Mouse (Mus musculus) small intestine, adult 2 months (tissue): ENCODE measurements at regions not wholly inside any gene's neighbourhood (a gene's known extent, or its start where the extent isn't known, plus 50 kb on each side); places are given as distances from the start of the nearest gene placed in this dataset.
"Not testable (repeated sequence)": the region's sequence is repeated elsewhere in the genome, so short reads cannot be mapped to it uniquely, and the experiment has no call there.

Experiments
- H3K27ac ChIP-seq: fragments of 200-500 bp; 2 replicates; pipeline ENCODE4 v1.5.1; 2012; ENCODE audit warnings: low read depth, low read length, control low read depth, inconsistent platforms; ENCODE audit not compliant: insufficient read depth
- H3K27me3 ChIP-seq: fragments of 200-500 bp; 2 replicates; pipeline ENCODE4 v1.6.1; 2012; ENCODE audit warnings: mild to moderate bottlenecking, moderate library complexity, low read length, inconsistent platforms; ENCODE audit not compliant: control insufficient read depth, insufficient read depth
- H3K36me3 ChIP-seq: fragments of 200-500 bp; 2 replicates; pipeline ENCODE4 v1.6.1; 2012; ENCODE audit warnings: mild to moderate bottlenecking, low read length, control low read depth, inconsistent platforms; ENCODE audit not compliant: control insufficient read depth, insufficient read depth
- H3K4me1 ChIP-seq: fragments of 200-500 bp; 2 replicates; pipeline ENCODE4 v1.6.1; 2012; ENCODE audit warnings: low read length, inconsistent platforms, mixed read lengths; ENCODE audit not compliant: control insufficient read depth, insufficient read depth, insufficient read length
- H3K4me3 ChIP-seq: fragments of 200-500 bp; 2 replicates; pipeline ENCODE4 v1.5.1; 2012; ENCODE audit warnings: low read depth, mild to moderate bottlenecking, control low read depth, inconsistent platforms, low read length, moderate library complexity
- CTCF ChIP-seq: fragments of 200-500 bp; IDR thresholded peaks from 2 replicates; pipeline ENCODE4 v1.5.1; 2012; ENCODE audit warnings: low read depth, mild to moderate bottlenecking, control low read depth, inconsistent platforms, low read length, moderate library complexity, mixed read lengths; ENCODE audit not compliant: insufficient replicate concordance, insufficient read length; ENCODE audit errors: extremely low read depth
- POLR2A ChIP-seq: fragments of 200-500 bp; IDR thresholded peaks from 2 replicates; pipeline ENCODE4 v1.6.1; 2012; ENCODE audit warnings: low read depth, mild to moderate bottlenecking, control low read depth, inconsistent platforms, low read length, moderate library complexity
- WGBS: fragments of 180-500 bp; shearing (Covaris S2); methylation state at CpG from one replicate; pipeline ENCODE4 v1.1.7; 2018; 5-methylcytosine and 5-hydroxymethylcytosine counted together

DNA sequence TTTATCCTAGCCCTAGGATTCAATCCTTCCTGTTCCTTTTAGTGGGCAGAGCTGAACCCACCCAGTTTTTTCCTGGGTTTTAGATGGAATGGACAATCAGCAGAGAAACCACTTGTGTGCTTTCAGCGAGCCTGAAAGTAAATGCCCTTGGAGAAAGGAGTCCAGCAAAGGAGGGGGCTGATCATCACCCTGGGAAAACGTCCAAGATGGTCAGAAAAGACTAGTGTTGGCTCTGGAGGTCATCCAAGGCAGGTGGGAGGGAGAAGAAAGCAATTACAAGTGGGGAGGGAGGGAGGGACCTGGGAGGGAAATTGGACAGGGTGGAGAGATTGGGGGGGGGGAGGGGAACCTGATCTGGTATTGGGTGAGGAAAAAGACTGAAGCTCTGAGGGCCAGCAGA, 55.6 kb upstream of the Zfp366 start:
- no peaks in the 10 kb centered on the region for H3K27me3 ChIP-seq
- H3K4me3 ChIP-seq = no peak overlapping the region
- no peaks in the 10 kb centered on the region for H3K36me3 ChIP-seq
- no peak overlapping the region for H3K27ac ChIP-seq
- no peak for TF ChIP-seq POLR2A
- TF ChIP-seq CTCF = no peak
- no peaks in the 10 kb centered on the region; the same call in 1 of the 2 replicates for H3K4me1 ChIP-seq
- WGBS = 5% methylated on average over 2 of the region's 2 CpGs

DNA sequence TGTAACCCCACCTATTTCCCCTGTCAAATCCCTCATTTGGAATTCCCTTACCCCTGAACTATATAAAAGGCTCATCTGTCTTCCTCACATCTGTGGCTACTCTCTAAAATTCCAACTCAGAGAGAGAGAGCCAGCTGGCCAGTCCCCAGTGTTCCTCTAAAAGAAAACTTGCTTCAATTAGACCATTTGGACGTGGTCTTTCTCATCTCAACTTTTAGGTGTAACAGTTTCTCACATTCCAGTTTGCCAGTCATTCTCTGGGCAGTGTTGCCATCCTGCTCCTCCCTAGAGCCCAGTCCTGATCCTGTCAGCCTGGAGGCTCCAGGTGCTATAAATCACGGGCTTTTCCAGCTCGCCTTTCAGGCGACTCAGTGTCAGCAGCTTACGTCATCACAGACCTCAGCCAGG, 56.3 kb upstream of the Zfp366 start:
- Histone ChIP-seq H3K4me3 (no peak overlapping the region), H3K27me3 (no peaks in the 10 kb centered on the region), H3K36me3 (no peaks in the 10 kb centered on the region), H3K27ac (no peak overlapping the region), H3K4me1 (no peaks in the 10 kb centered on the region; the same call in 1 of the 2 replicates)
- TF ChIP-seq CTCF (no peak), POLR2A (no peak)
- WGBS = 24% methylated on average over 5 of the region's 5 CpGs

DNA sequence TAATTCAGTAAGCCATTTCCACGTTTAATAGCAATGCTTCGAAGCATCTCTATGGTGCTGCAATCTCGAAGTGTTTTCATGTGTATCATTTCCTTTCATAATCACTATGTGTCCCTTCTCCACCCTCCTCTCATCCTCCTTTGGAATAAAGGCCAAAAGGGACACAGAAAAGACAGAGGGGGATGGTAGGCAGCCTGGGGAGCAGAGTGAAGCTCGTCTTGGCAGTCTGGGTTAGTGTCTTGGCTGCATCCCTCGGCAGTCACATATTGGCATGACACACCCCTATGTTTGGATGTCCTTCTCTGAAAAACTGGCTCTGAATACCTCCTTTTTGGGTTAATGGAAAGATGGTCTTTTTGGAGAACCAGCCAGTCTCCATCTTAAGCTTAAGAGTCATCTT, 56.9 kb upstream of the Zfp366 start:
- WGBS = 78% methylated on average over 5 of the region's 5 CpGs
- H3K4me3 ChIP-seq = no peak overlapping the region
- TF ChIP-seq CTCF (no peak), POLR2A (no peak)
- H3K27me3 ChIP-seq = no peaks in the 10 kb centered on the region
- H3K36me3 ChIP-seq = no peaks in the 10 kb centered on the region
- H3K27ac ChIP-seq = no peak overlapping the region
- H3K4me1 ChIP-seq = no peaks in the 10 kb centered on the region; the same call in 1 of the 2 replicates

DNA sequence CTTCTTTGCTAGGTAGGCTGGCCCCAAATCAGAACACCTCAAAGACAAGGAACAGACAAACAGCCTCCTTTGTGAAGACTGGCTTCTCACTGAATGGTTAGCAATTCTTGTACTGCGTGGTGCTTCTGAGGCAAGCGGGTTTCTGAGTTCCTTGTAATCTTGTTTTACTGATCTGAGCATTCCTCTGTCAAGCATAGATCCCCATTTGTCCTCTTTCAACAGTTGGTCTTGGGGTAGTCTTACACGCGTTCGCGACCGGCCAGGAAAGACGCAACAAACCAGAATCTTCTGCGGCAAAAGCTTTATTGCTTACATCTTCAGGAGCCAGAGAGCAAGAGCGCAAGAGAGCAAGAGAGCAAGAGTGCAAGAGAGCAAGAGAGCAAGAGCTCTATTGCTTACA, 57.7 kb upstream of the Zfp366 start:
- WGBS = 96% methylated on average over 10 of the region's 10 CpGs
- H3K27me3 ChIP-seq, H3K4me3 ChIP-seq, H3K4me1 ChIP-seq, H3K27ac ChIP-seq, H3K36me3 ChIP-seq: not testable (repeated sequence)

DNA sequence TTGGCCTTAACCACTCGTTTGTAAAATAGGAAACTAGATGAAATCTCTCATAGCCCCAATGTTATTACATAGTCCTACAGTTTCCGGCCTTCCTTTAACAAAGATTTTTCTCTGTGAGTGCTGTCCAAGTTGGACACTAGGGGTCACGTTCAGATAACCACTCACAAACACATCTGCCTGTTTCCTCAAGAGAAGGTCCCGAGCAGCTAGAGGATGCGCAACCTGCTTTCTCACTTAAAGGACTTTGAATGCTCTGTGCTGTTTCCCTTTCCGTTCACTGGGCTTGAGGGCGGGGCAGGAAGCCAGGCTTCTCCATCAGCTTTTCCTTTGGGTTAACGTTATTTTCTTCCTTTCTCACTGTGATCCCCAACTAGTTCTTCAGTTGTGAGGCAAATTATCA, 58.1 kb upstream of the Zfp366 start:
- Histone ChIP-seq H3K36me3 (no peaks in the 10 kb centered on the region), H3K4me3 (no peak overlapping the region), H3K27me3 (no peaks in the 10 kb centered on the region), H3K27ac (no peak overlapping the region), H3K4me1 (no peaks in the 10 kb centered on the region; the same call in 1 of the 2 replicates)
- TF ChIP-seq POLR2A = no peak
- TF ChIP-seq CTCF = no peak
- WGBS = 63% methylated on average over 8 of the region's 8 CpGs

DNA sequence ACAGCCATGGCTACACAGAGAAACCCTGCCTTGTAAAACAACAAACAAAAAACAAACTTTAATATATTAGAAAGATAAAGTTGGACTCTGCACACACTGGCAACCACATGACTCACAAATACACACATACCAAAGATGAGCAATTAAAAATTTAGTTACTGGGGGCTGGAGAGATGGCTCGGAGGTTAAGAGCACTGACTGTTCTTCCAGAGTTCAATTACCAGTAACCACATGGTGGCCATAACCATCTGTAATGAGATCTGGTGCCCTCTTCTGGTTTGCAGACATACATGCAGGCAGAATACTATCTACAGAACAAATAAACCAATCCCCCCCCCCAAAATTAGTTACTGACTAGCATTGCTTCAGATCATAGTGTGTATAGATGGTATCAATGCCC, 58.7 kb upstream of the Zfp366 start:
- Histone ChIP-seq H3K27me3 (no peaks in the 10 kb centered on the region), H3K4me1 (no peaks in the 10 kb centered on the region; the same call in 1 of the 2 replicates), H3K36me3 (no peaks in the 10 kb centered on the region), H3K27ac (no peak overlapping the region), H3K4me3 (no peak overlapping the region)
- 47% methylated on average over 1 of the region's 1 CpGs for WGBS
- TF ChIP-seq POLR2A = no peak
- TF ChIP-seq CTCF = no peak

DNA sequence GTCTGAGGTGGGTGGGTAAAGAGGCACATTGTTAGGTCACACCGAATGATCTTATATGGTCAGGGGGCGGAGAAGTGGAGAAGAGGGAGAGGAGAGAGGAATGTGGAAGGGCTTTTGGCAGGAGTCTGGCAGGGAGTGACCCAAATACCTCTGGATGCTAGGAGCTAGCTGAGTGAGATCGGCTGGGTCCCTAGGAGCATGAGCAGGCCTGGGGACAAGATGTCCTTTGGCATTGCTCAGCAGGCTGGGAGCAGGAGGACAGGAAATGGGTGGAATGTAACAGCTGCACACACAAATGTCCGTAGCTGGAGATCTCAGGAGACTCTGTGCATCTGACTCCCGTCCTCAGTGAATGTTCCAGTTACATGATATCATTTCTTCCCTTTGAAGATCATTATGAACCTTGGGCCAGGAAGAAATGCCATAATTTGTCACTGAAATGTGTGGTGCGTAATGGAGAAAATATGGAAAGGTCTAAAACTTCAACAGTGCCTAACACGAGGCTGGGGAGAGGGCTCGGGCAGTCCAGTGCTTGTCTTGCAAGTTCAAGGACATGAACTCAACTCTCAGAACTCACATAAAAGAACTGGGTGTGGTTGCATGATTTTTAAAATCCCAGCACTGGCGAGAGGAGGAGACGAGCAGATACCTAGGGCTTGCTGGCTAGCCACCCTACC, 59.6 kb upstream of the Zfp366 start:
- TF ChIP-seq POLR2A (no peak), CTCF (no peak)
- H3K36me3 ChIP-seq = no peaks in the 10 kb centered on the region
- H3K27me3 ChIP-seq = no peaks in the 10 kb centered on the region
- no peak overlapping the region for H3K4me3 ChIP-seq
- H3K27ac ChIP-seq = peak overlapping the region; percentile 47
- H3K4me1 ChIP-seq = peaks cover 1% of the 10 kb centered on the region; the same call in 1 of the 2 replicates
- WGBS = 61% methylated on average over 10 of the region's 10 CpGs

DNA sequence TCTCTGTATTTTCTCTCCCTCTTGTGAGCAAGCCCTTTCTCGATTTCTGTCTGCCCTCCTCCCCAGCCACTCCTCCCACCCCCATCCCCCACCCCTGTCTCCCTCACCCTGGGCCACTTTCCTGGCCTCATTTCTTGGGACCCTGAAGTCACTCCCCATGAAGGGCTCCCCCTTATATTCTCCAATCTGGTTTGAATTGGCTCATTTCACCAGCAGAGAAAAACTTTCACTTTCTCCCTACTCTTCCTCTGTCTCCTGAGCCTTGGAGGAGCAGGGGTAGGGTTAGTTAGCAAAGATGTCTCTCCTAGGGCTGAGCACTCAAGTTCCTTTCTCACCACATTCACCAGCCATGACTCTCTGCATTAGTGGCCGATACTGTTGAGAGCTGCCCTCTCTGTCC, 60.5 kb upstream of the Zfp366 start:
- no peak overlapping the region for H3K4me3 ChIP-seq
- peak overlapping the region; percentile 15; the same call in 1 of the 2 replicates for H3K27ac ChIP-seq
- no peaks in the 10 kb centered on the region for H3K27me3 ChIP-seq
- peaks cover 4% of the 10 kb centered on the region; the same call in 1 of the 2 replicates for H3K4me1 ChIP-seq
- H3K36me3 ChIP-seq = no peaks in the 10 kb centered on the region
- TF ChIP-seq POLR2A (no peak), CTCF (no peak)
- 43% methylated on average over 2 of the region's 2 CpGs for WGBS
